Comparison of ENCODE assay signal across 21 mouse cellular contexts in genomic region chr3:77831256-77831655, GRCm38 (mm10).
DNase-seq lines count a peak whose midpoint lies in the region; ATAC-seq and TF ChIP-seq lines count a peak whose summit lies in the region.
"Had no signal": no experiment of that assay in that cellular context is flagged by ENCODE, and none has a peak within 500 bp of the region (broad histone marks: within the 10 kb centered on the region; RNA-seq: fewer than 3 reads in every experiment).

No protein-coding gene starts in this region.

- 77% methylated on average over 4 of the region's 4 CpGs for WGBS in liver, embryonic 15.5 days (ENCODE audit: insufficient replicate concordance)
- WGBS in midbrain, postnatal 0 days: 66% methylated on average over 4 of the region's 4 CpGs
- 86% methylated on average over 4 of the region's 4 CpGs for WGBS in midbrain, embryonic 11.5 days
- WGBS in forebrain, postnatal 0 days: 32% methylated on average over 4 of the region's 4 CpGs

- H3K36me3 ChIP-seq in liver, embryonic 15.5 days (replicated peaks): no peaks in the 10 kb centered on the region
- H3K36me3 ChIP-seq in midbrain, postnatal 0 days (ENCODE audit: insufficient read depth, low read length): no peaks in the 10 kb centered on the region
- H3K36me3 ChIP-seq in midbrain, embryonic 11.5 days (ENCODE audit: control insufficient read depth, insufficient read depth, low read length): no peaks in the 10 kb centered on the region
- no peaks in the 10 kb centered on the region for H3K36me3 ChIP-seq in forebrain, postnatal 0 days (ENCODE audit: insufficient read depth)
- H3K36me3 ChIP-seq: embryonic facial prominence, embryonic 13.5 days; heart, embryonic 10.5 days; hindbrain, embryonic 12.5 days had no signal

- TF ChIP-seq POLR2A in brain, embryonic 14.5 days (IDR thresholded peaks at IDR 0.05; ENCODE audit: borderline replicate concordance, extremely low read depth, insufficient read depth, insufficient read length, poor library complexity, severe bottlenecking): no peak

- no peaks in the 10 kb centered on the region for H3K4me1 ChIP-seq in liver, embryonic 15.5 days (replicated peaks)
- no peaks in the 10 kb centered on the region for H3K4me1 ChIP-seq in midbrain, postnatal 0 days (ENCODE audit: insufficient read depth, low read length)
- H3K4me1 ChIP-seq in midbrain, embryonic 11.5 days (ENCODE audit: control insufficient read depth, insufficient read depth, low read length): no peaks in the 10 kb centered on the region
- H3K4me1 ChIP-seq in forebrain, postnatal 0 days (ENCODE audit: insufficient read depth): 0 out of 2 replicates have a peak, but pooled peaks cover 6% of the 10 kb centered on the region
- H3K4me1 ChIP-seq: embryonic facial prominence, embryonic 13.5 days; heart, embryonic 10.5 days; hindbrain, embryonic 12.5 days had no signal

- H3K9ac ChIP-seq in liver, embryonic 15.5 days: no peak overlapping the region
- no peak overlapping the region for H3K9ac ChIP-seq in midbrain, postnatal 0 days (replicated peaks; ENCODE audit: low read length, poor library complexity, severe bottlenecking)
- no peak overlapping the region for H3K9ac ChIP-seq in midbrain, embryonic 11.5 days (ENCODE audit: low read length)
- H3K9ac ChIP-seq in forebrain, postnatal 0 days: no peak overlapping the region
- H3K9ac ChIP-seq: embryonic facial prominence, embryonic 13.5 days; hindbrain, embryonic 12.5 days had no signal

- 0 out of 2 replicates have a peak overlapping the region, but pooled peaks have one; percentile 24 for H3K27ac ChIP-seq in liver, embryonic 15.5 days (replicated peaks)
- no peak overlapping the region for H3K27ac ChIP-seq in midbrain, postnatal 0 days (ENCODE audit: low read depth, low read length)
- no peak overlapping the region for H3K27ac ChIP-seq in midbrain, embryonic 11.5 days (ENCODE audit: low read depth, low read length)
- no peak overlapping the region for H3K27ac ChIP-seq in forebrain, postnatal 0 days (ENCODE audit: low read depth, low read length)
- H3K27ac ChIP-seq: embryonic facial prominence, embryonic 13.5 days; heart, embryonic 10.5 days; hindbrain, embryonic 12.5 days had no signal

- TF ChIP-seq CTCF in midbrain, postnatal 0 days (IDR thresholded peaks at IDR 0.05): no peak
- no peak for TF ChIP-seq CTCF in brain, embryonic 14.5 days (IDR thresholded peaks at IDR 0.05; ENCODE audit: borderline replicate concordance, extremely low read depth, insufficient read depth, insufficient read length)
- no peak for TF ChIP-seq CTCF in forebrain, postnatal 0 days (IDR thresholded peaks at IDR 0.05; ENCODE audit: low read depth)

- no peak overlapping the region for H3K4me3 ChIP-seq in liver, embryonic 15.5 days (replicated peaks)
- H3K4me3 ChIP-seq in midbrain, postnatal 0 days (ENCODE audit: low read depth, low read length): no peak overlapping the region
- no peak overlapping the region for H3K4me3 ChIP-seq in midbrain, embryonic 11.5 days (ENCODE audit: low read depth, low read length)
- H3K4me3 ChIP-seq in forebrain, postnatal 0 days (ENCODE audit: low read depth, low read length): no peak overlapping the region
- H3K4me3 ChIP-seq: embryonic facial prominence, embryonic 13.5 days; heart, embryonic 10.5 days; hindbrain, embryonic 12.5 days had no signal

- ATAC-seq in liver, embryonic 15.5 days (ENCODE audit: insufficient read depth): no peak
- ATAC-seq in midbrain, postnatal 0 days (ENCODE audit: low FRiP score): no peak
- no peak for ATAC-seq in midbrain, embryonic 11.5 days (ENCODE audit: low FRiP score)
- peak; percentile 59 for ATAC-seq in forebrain, postnatal 0 days
- ATAC-seq: hindbrain, embryonic 16.5 days; inflammation-experienced regulatory T-cells, adult 6 months had no signal

- H3K27me3 ChIP-seq in liver, embryonic 15.5 days: no peaks in the 10 kb centered on the region
- no peaks in the 10 kb centered on the region for H3K27me3 ChIP-seq in midbrain, postnatal 0 days (ENCODE audit: insufficient read depth, low read length)
- no peaks in the 10 kb centered on the region for H3K27me3 ChIP-seq in midbrain, embryonic 11.5 days (ENCODE audit: control insufficient read depth, insufficient read depth, low read length)
- no peaks in the 10 kb centered on the region for H3K27me3 ChIP-seq in forebrain, postnatal 0 days (ENCODE audit: insufficient read depth, low read length)
- H3K27me3 ChIP-seq: embryonic facial prominence, embryonic 13.5 days; hindbrain, embryonic 12.5 days had no signal

- no peak overlapping the region for H3K4me2 ChIP-seq in liver, embryonic 15.5 days
- no peak overlapping the region for H3K4me2 ChIP-seq in midbrain, postnatal 0 days (ENCODE audit: low read depth, low read length, poor library complexity, severe bottlenecking)
- H3K4me2 ChIP-seq in midbrain, embryonic 11.5 days: no peak overlapping the region
- H3K4me2 ChIP-seq in forebrain, postnatal 0 days (ENCODE audit: low read depth): no peak overlapping the region
- H3K4me2 ChIP-seq: embryonic facial prominence, embryonic 13.5 days; hindbrain, embryonic 12.5 days had no signal

- DNase-seq in liver: no peak
- peak; percentile 2 for DNase-seq in midbrain, postnatal 0 days (ENCODE audit: low spot score)
- no peak for DNase-seq in midbrain, embryonic 11.5 days (ENCODE audit: low spot score, missing footprints)
- peak; percentile 57 for DNase-seq in brain, embryonic 14.5 days (ENCODE audit: low read depth)
- DNase-seq in forebrain, postnatal 0 days: peak; percentile 3
- no peak for DNase-seq in cerebellum, adult 9-10 months
- DNase-seq: adrenal gland, adult 8-10 months; adrenal gland, postnatal 36 days; cerebellum, adult 11-12 months; cerebellum, adult 9-11 months; cerebellum, postnatal 36 days; gastrocnemius, postnatal 10 days; heart, adult 18-20 months; heart, postnatal 10 days; heart, postnatal 4 days had no signal

- no peaks in the 10 kb centered on the region for H3K9me3 ChIP-seq in liver, embryonic 15.5 days (replicated peaks)
- H3K9me3 ChIP-seq in midbrain, postnatal 0 days (ENCODE audit: low read length): no peaks in the 10 kb centered on the region
- H3K9me3 ChIP-seq in midbrain, embryonic 11.5 days (ENCODE audit: control insufficient read depth, low read length): no peaks in the 10 kb centered on the region
- H3K9me3 ChIP-seq in forebrain, postnatal 0 days (ENCODE audit: low read length): no peaks in the 10 kb centered on the region
- H3K9me3 ChIP-seq: embryonic facial prominence, embryonic 13.5 days; heart, embryonic 10.5 days; hindbrain, embryonic 12.5 days had no signal

Comparison
In these comparisons a context has a peak if more than half of its experiments do, and no peak if none do; other contexts are left out.
1. DNase-seq: peak in midbrain, postnatal 0 days (single experiment), brain, embryonic 14.5 days (single experiment) and forebrain, postnatal 0 days (single experiment); none in liver (single experiment), midbrain, embryonic 11.5 days (single experiment) and cerebellum, adult 9-10 months (single experiment).